Mouse (Mus musculus) embryo, embryonic 10.5 days (tissue): ENCODE measurements at regions not wholly inside any gene's neighbourhood (a gene's known extent, or its start where the extent isn't known, plus 50 kb on each side); places are given as distances from the start of the nearest gene placed in this dataset.

Experiments
- DNase-seq: peaks from one replicate; pipeline ENCODE4 v3.0.0-alpha.2; 2015; ENCODE audit warnings: low spot score

GRCm38 (mm10) chr5:46488140-46488942 is 630.9 kb upstream of the Lcorl start:
- DNase-seq: no peak

GRCm38 (mm10) chr5:46486740-46487326 is 629.4 kb upstream of the Lcorl start:
- DNase-seq: peak; percentile 34

GRCm38 (mm10) chr5:46456356-46456755 is 598.9 kb upstream of the Lcorl start:
- no peak for DNase-seq

GRCm38 (mm10) chr5:46448274-46448673 is 590.9 kb upstream of the Lcorl start:
- DNase-seq: no peak

GRCm38 (mm10) chr5:46445844-46446243 is 588.4 kb upstream of the Lcorl start:
- DNase-seq: peak; percentile 31

GRCm38 (mm10) chr5:46445122-46445521 is 587.7 kb upstream of the Lcorl start:
- DNase-seq: peak; percentile 39

GRCm38 (mm10) chr5:46443805-46444340 is 586.5 kb upstream of the Lcorl start:
- peak; percentile 73 for DNase-seq

- DNase-seq: no peak
Measured at GRCm38 (mm10) chr5:46442600-46443248, 585.3 kb upstream of the Lcorl start.

- DNase-seq: no peak
Measured at GRCm38 (mm10) chr5:46441716-46442115, 584.3 kb upstream of the Lcorl start.

GRCm38 (mm10) chr5:46431644-46432367 is 574.4 kb upstream of the Lcorl start:
- DNase-seq: no peak

GRCm38 (mm10) chr5:46422738-46423137 is 565.3 kb upstream of the Lcorl start:
- no peak for DNase-seq

- DNase-seq: no peak
Measured at GRCm38 (mm10) chr5:46406969-46407368, 549.6 kb upstream of the Lcorl start.

GRCm38 (mm10) chr5:46406404-46406803 is 549.0 kb upstream of the Lcorl start:
- peak; percentile 12 for DNase-seq

- DNase-seq: peak; percentile 24
Measured at GRCm38 (mm10) chr5:46386591-46386990, 529.2 kb upstream of the Lcorl start.

GRCm38 (mm10) chr5:46367328-46367727 is 509.9 kb upstream of the Lcorl start:
- no peak for DNase-seq

- DNase-seq: no peak
Measured at GRCm38 (mm10) chr5:46363661-46364060, 506.2 kb upstream of the Lcorl start.

GRCm38 (mm10) chr5:46361637-46362036 is 504.2 kb upstream of the Lcorl start:
- no peak for DNase-seq

- no peak for DNase-seq
Measured at GRCm38 (mm10) chr5:46348448-46348847, 491.0 kb upstream of the Lcorl start.

- peak; percentile 94 for DNase-seq
Measured at GRCm38 (mm10) chr5:46347368-46348083, 490.1 kb upstream of the Lcorl start.

- DNase-seq: no peak
Measured at GRCm38 (mm10) chr5:46338461-46338860, 481.0 kb upstream of the Lcorl start.

GRCm38 (mm10) chr5:46330880-46331279 is 473.5 kb upstream of the Lcorl start:
- DNase-seq: no peak
